Mouse (Mus musculus) olfactory bulb, adult 2 months (tissue): ENCODE measurements at regions not wholly inside any gene's neighbourhood (a gene's known extent, or its start where the extent isn't known, plus 50 kb on each side); places are given as distances from the start of the nearest gene placed in this dataset.

Experiments used
- CTCF ChIP-seq: fragments of 200-500 bp; IDR thresholded peaks from 2 replicates; pipeline ENCODE4 v1.5.1; 2012; ENCODE audit warnings: low read depth, mild to moderate bottlenecking, low read length, moderate library complexity; ENCODE audit not compliant: insufficient read depth
- POLR2A ChIP-seq: fragments of 200-500 bp; IDR thresholded peaks from 2 replicates; pipeline ENCODE4 v1.6.1; 2012; ENCODE audit warnings: mild to moderate bottlenecking, low read depth, low read length, moderate library complexity; ENCODE audit not compliant: insufficient read depth

- no peak for TF ChIP-seq POLR2A
- TF ChIP-seq CTCF: no peak
Measured at GRCm38 (mm10) chr1:13915216-13915615, 2177.9 kb downstream of the 4930444P10Rik start.
